Mouse (Mus musculus): ENCODE data around the gene Cmah. TPM values are rescaled to one million over a fixed set of nuclear protein-coding genes. Genes with fewer than 3 reads are reported as not detected.
A peak's percentile ranks its signal among the peaks of the same experiment; 100 is the strongest.

The Cmah gene
- total RNA-seq (2015; ENCODE audit: low replicate concordance): 5.0 and 5.9 TPM in 2 replicates
- 2.6 and 6.8 TPM in 2 replicates for total RNA-seq (2017; ENCODE audit: low replicate concordance)

DNA sequence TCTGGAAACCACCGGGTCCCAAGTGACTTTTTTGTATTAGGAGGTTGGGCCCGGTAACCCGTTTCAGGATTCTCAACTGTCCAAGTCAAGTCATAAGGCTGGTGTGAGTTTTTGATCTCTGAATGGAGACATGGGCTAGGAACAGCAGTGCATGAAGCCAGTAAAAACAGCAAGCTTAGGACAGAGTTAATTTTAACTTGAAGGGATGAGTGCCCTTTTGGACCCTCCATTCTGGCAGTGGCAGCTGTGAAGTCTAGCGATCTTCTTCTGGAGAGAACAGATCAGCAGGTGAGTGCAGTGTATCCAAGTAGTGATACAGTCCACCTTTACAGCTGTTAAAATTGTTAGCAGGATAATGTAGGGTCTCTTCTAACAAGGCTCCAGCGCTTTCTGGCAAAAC, at the start of gene Cmah:
Cmah (plus strand) TSS at position 204 of the 400 bp plus-strand sequence.
- no peak for ATAC-seq (replicated peaks; ENCODE audit: low FRiP score, poor library complexity, severe bottlenecking)

DNA sequence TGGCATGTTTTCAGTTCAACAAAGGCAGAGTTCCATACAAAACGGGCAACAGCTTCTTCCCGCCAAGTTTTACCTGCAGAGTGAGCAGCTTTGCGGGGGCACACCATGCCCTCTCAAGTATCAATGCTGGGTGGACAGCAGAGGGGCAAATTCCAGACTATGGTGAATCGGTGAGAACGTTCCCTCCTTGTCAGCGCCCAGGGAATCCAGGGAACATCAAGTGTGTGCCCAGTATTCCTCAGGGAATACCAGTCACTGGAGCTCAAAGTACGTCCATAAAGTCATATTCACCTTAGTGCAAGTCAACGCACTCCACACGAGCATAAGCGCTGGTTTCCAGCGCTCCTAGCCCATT, 47.8 kb upstream of the Cmah start:
- no peak for ATAC-seq (replicated peaks; ENCODE audit: low FRiP score, poor library complexity, severe bottlenecking)

GRCm38 (mm10) chr13:24279762-24280438, 47.3 kb upstream of the Cmah start:
- ATAC-seq (replicated peaks; ENCODE audit: low FRiP score, poor library complexity, severe bottlenecking): no peak

- ATAC-seq (replicated peaks; ENCODE audit: low FRiP score, poor library complexity, severe bottlenecking): no peak
Observed at GRCm38 (mm10) chr13:24280439-24281431, 46.5 kb upstream of the Cmah start, which contains the start of gene Carmil1. Gene Carmil1 (minus strand): TSS chr13:24280795.

GRCm38 (mm10) chr13:24287381-24287780, 39.8 kb upstream of the Cmah start:
- ATAC-seq (replicated peaks; ENCODE audit: low FRiP score, poor library complexity, severe bottlenecking): no peak

DNA sequence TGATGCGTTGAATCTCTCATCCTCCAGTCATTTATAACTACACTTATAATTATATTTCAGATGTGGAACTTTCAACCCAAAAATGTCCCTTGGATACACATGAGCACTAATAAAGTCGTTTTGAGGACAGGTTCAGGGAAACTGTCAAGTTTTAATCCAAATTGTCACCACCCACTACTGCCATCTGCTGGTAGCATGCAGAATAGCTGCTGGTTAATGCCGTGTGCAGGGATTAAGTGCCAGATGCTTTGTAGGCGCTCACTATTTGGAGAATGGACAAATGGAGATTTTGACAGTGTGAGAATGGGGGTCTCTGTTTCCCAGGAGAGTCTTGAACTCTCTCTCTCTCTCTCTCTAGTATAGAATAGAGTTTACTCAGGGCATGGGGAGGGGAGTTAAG, 30.0 kb upstream of the Cmah start:
- ATAC-seq (replicated peaks; ENCODE audit: low FRiP score, poor library complexity, severe bottlenecking): peak; percentile 63; the same call in 1 of the 2 replicates

DNA sequence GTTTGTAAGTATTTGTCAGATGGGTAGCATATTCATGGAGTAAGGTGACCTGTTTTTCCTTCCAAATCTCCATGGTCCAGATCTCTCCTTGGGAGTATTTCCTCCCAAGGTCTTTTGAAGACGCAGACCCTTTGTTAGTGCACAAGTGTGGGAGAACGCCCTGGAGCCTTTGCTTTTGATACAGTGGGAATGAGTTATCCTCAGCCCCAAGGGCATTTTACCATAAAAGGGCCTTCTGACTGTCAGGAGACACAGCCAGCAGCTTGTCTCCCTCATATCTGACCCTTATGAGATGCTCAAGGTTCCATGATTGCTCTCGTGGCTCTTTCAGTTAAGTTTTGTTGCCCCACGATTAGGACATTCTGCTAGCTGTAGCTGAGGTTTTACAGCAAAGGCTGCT, 21.7 kb upstream of the Cmah start:
- no peak for ATAC-seq (replicated peaks; ENCODE audit: low FRiP score, poor library complexity, severe bottlenecking)

DNA sequence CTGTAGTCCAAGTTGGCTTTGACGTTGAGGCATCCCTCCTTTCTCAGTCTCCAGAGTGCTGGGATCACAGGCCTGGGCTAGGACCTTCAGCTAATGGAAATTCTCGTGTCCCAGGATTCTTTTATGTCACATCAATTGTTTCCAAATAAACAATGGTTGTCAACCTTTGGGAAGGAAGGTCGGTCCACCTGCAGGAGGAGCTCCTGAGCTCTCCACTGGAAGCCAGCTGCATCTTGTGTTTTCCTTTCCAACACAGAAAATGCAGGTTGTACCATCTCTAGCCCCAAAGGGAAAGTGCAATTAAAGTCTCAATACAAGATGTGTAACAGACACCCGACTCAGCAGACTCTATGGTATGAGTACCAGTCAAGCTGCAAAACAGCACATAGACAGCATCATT, 21.0 kb upstream of the Cmah start:
- ATAC-seq (replicated peaks; ENCODE audit: low FRiP score, poor library complexity, severe bottlenecking): no peak

- ATAC-seq (replicated peaks; ENCODE audit: low FRiP score, poor library complexity, severe bottlenecking): peak; percentile 63
Observed at GRCm38 (mm10) chr13:24311011-24311940, 15.9 kb upstream of the Cmah start.

DNA sequence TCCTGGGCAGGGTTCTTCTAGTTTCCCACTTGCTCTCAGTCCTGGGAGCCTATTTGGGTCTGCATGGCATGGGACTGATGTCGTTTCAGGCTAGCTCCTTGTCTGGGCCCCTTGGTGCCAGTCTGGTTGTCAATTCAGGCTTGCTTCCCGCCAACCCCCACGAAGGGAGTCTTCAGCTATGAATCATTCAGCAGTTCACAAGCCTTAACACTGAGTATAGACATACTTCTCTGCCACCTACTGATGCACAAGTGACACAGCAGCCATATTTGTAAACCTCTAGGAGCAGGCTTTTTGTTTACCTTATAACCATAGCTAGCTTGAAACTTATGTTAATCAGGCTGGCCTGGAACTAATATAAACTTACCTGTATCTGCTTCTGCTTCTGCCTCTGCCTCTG, 10.6 kb upstream of the Cmah start:
- ATAC-seq (replicated peaks; ENCODE audit: low FRiP score, poor library complexity, severe bottlenecking): 0 out of 2 replicates have a peak, but pooled peaks have one; percentile 37

DNA sequence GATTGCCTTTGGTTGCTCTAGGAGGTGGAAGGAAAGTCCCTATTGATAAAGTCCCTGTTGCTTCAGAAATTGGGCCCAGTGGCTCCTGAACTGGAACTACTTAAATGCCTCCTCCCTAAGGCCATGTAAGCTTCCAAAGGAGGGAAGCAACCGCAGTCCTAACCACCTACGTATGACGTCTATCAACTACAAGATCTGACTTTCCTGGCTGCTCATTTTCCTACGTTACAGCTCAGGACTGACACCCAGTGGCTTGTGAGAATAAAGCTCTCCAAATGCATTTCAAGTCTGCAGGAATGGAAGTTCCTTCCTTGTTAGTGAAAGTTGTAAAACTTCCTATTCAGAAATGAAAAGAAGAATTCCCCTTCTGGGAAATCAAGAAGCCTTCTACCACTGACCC, 8.6 kb upstream of the Cmah start:
- ATAC-seq (replicated peaks; ENCODE audit: low FRiP score, poor library complexity, severe bottlenecking): no peak

GRCm38 (mm10) chr13:24321313-24321712, 5.9 kb upstream of the Cmah start:
- no peak for ATAC-seq (replicated peaks; ENCODE audit: low FRiP score, poor library complexity, severe bottlenecking)

- ATAC-seq (replicated peaks; ENCODE audit: low FRiP score, poor library complexity, severe bottlenecking): no peak
Observed at GRCm38 (mm10) chr13:24328036-24328817, 1.0 kb downstream of the Cmah start.

DNA sequence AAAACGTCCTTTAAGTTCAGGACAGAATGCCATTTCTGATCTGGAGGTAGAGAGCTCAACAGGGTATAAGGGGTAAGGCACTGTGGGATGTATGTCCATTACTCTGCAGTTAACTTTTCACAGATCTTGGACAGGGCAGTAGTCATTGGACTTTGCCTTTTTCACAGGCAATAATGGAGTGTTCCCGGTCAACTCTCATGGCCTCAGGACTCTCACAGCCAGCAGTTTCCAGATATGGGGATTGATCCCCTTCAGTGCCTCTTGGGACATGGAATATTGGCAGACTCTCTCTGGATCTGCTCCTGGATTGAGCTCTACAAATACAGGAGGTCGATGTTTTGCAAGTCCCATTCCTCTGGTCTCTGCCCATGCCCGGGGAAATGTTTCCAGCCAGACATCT, 2.9 kb downstream of the Cmah start:
- no peak for ATAC-seq (replicated peaks; ENCODE audit: low FRiP score, poor library complexity, severe bottlenecking)

GRCm38 (mm10) chr13:24330836-24331523, 3.8 kb downstream of the Cmah start:
- ATAC-seq (replicated peaks; ENCODE audit: low FRiP score, poor library complexity, severe bottlenecking): no peak

- ATAC-seq (replicated peaks; ENCODE audit: low FRiP score, poor library complexity, severe bottlenecking): no peak
Observed at GRCm38 (mm10) chr13:24332537-24332936, 5.3 kb downstream of the Cmah start.

DNA sequence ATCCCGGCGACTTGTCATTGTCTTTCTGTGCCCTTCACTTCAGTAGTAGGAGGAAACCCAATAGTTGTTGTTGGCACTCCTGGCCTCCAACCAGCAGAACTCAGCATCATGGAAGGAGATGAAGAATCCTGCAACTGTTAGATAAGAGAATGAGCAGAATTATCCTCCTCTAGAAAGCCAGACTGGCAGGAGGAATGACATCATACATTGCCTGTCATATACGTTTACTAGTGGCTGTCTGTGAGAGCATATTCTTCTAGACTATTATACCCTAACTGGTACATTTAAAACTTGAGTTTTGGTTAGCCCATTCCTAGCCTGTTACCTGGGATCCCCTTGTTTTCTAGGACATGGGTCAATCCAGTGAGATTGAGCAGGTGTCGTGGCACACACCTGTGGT, 9.6 kb downstream of the Cmah start:
- ATAC-seq (replicated peaks; ENCODE audit: low FRiP score, poor library complexity, severe bottlenecking): no peak

GRCm38 (mm10) chr13:24337874-24338273, 10.7 kb downstream of the Cmah start:
- ATAC-seq (replicated peaks; ENCODE audit: low FRiP score, poor library complexity, severe bottlenecking): peak; percentile 86
